Mouse (Mus musculus) layer of hippocampus, postnatal 14 days (tissue): ENCODE data around the gene Ap2a1. TPM values are rescaled to one million over a fixed set of nuclear protein-coding genes. Genes with fewer than 3 reads are reported as not detected.
"Not testable (repeated sequence)": the region's sequence is repeated elsewhere in the genome, so short reads cannot be mapped to it uniquely, and the experiment has no call there.

Experiments used
- DNase-seq, 2 experiments: peaks; one replicate each; pipeline ENCODE4 v3.0.0; 2021 to 2022; ENCODE audit warnings: low spot score in 2 of 2, mixed read lengths in 1 of 2
- total RNA-seq, 2 experiments: library from RNA; stranded (reverse); gene quantifications; 2 replicates each; pipeline ENCODE4 v1.2.3; 2021

Ap2a1 gene
- total RNA-seq, 2 experiments from 2014 or later = 310 to 327 TPM

DNA sequence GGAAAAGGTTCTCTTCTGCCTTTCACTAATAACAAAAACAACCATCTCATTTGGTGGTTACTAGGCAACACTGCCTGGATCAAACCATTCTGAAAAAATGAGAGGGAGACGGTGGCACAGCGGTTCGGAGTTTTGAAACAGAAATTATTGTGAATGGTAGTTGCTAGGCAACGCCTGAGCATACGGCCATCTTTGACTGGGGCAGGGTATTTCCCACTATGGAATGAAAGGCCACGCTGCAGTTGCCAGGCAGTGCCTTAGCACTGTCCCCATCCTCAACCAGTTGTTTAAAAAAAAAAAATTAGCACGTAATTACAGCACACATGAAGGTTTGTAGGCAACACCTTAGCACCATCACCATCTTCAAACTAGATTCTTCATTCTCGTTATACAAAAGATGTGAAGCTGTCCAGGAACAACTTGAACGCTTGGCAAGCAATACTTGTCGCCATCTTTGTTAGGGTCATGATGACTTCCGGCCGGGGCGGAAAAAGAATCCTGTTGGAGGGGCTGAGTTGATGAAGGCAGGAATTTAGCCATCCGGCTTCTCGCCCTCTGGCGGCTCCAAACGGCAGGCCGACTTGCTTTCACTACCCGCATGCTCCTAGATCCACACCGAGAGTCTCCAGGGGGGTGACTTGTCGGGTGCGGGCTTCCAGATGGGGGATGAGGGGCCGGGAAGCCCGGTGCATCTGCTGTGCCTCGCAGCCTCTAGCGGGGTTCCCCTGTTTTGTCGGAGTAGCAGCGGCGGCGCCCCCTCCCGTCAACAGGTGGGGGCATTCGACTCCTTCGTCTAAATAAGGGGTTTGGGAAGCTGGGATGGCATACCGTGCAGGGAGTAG lies 33.5 kb downstream of the Ap2a1 start, which contains the start of gene Fuz:
Gene Fuz, plus strand, starts transcription at position 487 of the 842 bp plus-strand sequence.
- peak; percentile 93 to 97 for DNase-seq

DNA sequence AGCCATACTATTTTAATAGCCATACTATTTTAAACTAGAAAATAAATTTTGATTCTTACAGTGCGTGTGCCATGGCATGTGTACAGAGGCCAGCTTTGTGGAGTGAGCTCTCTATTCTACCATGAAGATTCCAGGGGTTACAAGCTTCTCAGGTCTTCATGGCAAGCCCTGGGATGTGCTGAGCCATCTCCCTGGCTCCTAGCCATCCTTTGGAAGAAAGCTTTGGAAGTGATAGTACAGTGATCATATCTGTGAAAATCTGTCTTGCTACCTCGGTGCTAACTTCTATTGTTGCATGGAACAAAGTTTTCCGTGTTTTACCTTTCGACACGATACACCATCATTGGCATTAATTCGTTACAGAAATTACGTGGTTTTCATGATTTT lies 34.1 kb downstream of the Ap2a1 start:
- no peak for DNase-seq

DNA sequence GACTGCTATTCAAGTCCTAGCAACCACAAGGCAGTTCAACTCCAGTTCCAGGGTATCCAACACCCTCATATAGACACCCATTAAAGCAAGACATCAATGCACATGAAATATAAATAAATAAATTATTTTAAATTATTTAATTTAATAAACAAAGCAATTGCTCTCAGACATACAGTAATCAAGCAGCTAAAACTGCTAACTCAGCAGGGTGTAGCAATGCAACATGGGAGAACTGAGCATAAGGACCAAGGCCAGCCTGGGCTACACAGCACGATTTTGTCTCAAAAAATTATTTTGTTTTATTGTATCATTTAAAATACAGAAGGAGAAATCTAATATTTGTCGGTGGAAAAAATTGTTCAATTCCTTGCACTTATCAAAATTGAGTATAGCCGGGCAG lies 35.1 kb downstream of the Ap2a1 start:
- DNase-seq = no peak

DNA sequence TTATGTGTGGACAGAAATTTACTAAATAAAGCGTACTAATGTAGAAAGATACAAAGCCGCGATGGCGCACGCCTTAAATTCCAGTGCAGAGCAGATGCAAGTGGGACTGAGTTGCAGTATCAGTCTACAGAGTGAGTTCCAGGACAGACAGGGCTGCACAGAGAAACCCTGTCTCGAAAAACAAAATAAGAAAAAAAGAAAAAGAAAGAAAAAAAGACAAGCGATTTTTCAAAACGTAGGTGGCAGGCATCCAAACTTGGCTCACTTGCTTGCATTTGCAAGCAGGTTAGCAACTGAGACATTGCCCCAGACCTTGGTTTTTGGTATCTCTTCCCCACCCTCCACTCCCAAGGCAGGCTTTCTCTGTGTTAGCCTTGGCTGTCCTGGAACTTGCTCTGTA lies 36.1 kb downstream of the Ap2a1 start:
- no peak for DNase-seq

DNA sequence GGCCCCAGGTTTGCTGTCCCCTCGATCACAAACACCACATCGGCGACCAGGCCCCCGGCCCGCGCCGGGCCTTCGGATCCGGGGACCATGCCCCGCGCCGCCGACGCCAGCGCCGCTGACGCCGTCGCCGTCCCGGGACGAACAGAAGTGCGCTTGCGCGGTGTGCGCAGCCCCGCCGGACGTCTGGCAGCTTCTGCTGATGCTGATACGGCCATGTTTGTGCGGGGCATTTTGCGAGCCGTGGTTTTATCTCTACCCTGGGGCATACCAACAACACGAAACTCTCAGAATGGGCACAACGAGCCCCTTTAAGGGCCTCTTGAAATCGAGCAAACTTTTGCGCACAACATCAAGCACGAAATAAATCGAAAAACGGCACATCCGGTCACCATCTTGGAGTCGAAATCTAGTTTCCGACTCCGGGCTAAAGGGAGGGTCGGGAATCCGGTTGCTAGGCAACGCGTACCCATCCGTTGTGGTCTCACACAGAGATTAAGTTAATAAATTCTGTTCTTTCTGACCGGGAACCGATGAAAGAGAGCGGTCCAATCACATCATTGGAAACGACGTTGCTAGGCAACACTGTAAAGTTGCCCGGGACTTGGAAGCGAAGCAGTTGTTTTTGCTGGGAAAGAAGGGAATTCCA lies 36.9 kb downstream of the Ap2a1 start, which contains the start of gene Med25:
Gene Med25, minus strand, starts transcription at position 437 of the 646 bp plus-strand sequence.
- peak; percentile 96 to 97 for DNase-seq

DNA sequence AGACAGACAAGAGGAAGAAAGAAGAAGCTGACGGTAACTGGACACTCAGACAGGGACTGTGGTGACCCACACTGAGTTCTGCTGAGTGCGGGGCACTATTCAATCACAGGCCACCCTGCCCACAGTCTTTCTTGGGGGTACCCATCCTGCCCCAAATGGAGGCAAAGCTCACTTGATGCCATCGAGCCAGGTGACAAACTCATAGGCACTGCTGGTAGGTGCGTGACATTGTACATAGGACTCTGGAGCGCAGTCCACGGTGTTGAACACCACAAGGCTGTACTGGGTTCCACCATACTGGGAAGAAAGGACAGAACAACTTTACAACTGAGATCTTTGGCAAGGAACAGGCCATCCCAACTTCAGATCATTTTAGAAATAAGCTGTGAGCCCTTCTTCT lies 37.7 kb downstream of the Ap2a1 start:
- DNase-seq = no peak

DNA sequence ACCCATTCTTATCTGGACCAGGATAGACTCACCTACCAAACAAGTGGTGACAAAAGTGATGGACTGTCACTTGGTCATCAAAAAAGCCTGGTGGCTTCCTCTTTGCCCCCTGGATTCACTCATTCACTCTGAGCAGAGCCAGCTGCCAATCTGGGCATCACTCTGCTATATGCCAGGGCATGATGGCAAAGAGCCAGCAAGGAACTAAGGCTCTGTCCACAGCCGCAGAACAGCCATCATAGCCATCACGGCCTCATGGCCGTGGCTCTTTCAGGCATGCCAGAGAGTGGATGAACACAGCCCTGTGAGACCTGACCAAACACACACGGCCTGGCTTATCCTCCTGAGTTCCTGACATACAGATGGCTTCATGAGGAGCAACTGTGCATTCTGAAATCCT lies 38.6 kb downstream of the Ap2a1 start:
- no peak for DNase-seq

DNA sequence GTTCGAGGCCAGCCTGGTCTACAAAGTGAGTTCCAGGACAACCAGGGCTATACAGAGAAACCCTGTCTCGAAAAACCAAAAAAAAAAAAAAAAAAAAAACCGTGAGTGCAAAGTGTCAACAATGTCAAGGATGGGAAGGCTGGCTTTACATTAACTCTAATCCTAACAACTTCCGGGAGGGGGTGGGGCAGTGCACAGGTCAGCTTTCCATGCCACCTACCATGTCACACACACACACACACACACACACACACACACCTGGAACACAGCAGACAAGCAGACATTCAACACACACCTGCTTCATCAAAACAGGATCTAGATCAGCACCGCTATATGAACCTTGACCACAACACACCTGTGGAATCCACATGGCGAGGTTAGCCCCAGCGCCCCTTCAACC lies 39.1 kb downstream of the Ap2a1 start:
- DNase-seq = no peak

DNA sequence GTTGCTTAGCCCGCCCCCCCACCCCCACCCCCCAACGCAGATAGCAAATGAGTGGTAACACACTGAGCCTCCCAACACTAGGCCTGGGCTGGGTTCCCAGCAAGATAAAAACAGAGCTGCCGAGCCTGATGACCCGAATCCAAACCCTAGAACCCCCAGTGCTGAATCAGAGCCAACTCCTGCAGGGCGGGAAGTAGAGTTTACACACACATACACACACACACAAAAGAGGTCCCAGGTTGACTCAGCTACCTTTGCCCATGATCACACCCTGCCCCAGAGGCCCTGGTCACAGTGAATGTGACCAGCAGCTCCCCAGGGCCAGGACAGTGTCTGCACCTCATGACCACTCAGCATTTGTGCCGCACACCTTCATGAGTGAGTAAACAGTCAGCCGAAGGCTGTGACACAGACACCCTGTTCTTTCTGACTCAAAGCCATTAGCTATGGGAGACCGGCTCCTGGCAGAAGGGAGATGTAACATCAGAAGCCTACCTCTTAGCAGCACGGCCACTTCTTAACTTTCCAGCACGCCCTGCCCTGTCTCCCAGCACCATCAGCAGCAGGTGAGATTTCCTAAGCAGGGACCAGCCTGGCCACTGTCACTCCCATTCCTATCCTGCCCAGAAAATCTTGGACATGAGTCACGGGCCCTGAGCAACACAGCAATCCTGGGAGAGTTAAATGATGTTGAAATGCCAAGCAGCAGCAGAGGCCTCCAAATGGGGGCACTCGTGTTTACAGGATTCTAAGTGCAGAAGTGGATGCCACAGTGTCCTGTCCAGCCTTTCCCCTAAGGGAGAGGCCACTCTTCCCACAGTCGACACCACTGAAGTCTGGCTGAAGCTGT lies 40.8 kb downstream of the Ap2a1 start:
- no peak for DNase-seq

DNA sequence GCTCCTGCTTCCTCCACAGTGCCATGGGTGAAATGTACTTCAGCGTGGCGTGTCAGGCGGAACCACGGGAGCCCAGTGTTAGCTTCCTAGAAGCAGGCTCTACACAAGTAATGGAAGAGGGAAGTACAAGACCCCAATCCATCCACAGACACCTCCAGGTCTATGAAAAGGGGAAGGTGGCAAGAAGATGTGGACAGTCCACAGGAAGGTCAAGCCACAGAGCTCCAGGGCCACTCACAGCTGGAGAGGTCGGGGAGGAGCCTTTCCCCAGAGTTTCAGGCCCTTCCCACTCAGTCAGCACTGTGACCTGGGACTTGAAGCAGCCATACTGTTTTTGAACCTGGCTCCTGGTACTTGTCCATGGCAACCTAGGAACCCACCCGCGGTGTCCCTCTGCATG lies 42.3 kb downstream of the Ap2a1 start:
- DNase-seq = no peak

DNA sequence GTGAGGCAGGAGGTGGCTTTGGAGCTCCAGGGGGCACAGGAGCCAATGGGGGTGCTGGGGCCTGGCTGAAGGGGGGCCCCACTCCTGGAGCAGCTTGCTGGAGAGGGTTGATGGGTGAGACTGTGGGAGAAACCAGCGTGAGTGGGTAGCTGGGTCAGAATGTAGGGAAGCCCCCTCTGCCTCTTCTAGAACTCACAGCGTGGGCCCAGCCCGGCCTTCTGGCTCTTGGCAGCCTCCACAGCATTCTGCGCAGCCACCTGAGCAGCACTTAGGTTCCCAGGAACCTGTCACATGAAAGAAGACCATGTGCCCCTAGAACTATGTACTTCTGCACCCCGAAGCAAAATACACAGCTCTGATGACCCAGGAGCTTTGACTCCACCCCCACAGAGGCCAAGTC lies 44.7 kb downstream of the Ap2a1 start:
- no peak for DNase-seq

DNA sequence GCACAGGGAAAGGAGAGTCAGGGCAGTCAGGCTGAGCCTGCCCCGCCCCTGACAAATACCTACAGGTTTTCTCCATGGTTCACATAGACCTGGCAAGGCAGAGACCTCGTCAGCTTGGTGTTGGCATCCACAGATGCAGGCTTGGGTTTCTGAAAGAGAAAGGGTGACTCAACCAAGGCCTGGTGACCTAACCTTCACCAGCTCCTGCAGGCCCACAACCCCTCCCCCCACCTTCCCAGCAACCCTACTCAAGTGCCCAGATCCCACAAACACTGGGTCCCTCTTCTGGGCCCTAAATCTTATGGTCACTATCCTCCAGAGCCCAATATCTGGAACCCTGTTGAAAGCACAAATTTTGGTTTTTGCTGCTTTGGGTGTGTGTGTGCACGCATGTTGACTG lies 46.3 kb downstream of the Ap2a1 start:
- no peak for DNase-seq

DNA sequence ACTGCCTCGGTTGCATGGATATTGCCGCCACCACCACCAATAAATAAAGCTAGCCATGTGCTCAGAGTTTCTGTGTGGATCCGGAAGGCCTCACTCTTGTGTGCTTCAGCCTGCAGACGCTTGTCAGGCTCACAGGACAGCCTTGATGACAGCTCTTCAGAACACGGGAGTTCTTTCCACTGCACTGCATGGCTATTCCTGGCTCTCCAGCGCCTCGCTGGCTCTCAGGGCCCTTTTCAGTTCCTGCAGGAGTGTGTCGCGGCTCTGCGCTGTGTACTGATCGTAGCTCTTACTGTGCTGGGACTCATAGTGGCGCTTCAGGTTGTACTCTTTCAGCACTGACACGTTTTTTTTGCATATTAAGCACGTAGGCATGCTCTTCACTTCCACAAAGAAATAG lies 51.5 kb downstream of the Ap2a1 start:
- no peak for DNase-seq

DNA sequence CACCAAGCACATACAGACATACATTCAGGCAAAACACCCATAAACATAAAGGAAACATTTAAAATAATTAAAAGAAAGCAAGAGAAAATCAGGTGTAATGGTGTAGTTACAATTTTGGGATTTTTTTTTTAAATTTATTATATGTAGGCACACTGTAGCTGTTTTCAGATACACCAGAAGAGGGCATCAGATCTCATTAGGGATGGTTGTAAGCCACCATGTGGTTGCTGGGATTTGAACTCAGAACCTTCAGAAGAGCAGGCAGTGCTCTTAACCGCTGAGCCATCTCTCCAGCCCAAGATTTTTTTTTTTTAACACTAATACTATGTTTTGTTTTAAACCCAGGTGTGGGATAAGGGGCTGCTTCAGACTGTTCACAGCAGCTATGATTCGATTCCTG lies 57.5 kb downstream of the Ap2a1 start:
- DNase-seq = not testable (repeated sequence)

DNA sequence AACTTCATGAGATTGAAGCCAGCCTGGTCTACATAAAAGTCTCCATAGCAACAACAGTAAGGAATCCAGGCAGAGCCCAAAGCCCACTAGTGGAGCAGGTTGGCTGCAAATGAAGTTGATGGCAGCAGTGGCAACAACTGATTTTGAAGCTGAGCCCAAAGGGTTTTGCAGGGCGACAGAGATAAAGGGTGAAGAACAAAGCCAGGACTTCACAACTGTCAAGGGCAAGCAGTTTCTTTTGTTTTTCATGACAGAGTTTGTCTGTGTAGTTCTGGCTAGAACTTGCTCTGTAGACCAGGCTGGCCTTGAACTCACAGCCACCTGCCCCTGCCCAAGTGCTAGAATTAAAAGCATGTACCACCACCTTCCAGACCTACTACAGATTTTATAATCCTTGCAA lies 58.1 kb downstream of the Ap2a1 start:
- DNase-seq = no peak

DNA sequence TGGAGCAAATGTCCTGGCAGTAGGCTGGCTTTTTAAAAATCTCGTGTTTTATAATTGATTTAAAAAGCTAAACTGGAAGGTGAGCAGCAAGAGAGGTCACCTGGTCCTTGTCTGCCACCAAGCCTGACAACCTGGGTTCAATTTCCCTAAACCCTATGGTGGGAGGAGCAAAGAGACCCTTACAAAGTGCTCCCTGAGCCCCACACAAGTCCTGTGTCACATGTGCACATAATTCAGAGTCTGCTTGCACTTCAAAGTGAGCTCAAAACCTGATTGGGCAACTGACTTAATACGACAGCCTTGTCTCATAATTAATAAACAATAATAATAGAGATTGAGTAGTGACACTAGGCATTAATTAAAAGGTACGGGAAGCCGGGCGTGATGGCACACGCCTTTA lies 58.7 kb downstream of the Ap2a1 start:
- DNase-seq = no peak

DNA sequence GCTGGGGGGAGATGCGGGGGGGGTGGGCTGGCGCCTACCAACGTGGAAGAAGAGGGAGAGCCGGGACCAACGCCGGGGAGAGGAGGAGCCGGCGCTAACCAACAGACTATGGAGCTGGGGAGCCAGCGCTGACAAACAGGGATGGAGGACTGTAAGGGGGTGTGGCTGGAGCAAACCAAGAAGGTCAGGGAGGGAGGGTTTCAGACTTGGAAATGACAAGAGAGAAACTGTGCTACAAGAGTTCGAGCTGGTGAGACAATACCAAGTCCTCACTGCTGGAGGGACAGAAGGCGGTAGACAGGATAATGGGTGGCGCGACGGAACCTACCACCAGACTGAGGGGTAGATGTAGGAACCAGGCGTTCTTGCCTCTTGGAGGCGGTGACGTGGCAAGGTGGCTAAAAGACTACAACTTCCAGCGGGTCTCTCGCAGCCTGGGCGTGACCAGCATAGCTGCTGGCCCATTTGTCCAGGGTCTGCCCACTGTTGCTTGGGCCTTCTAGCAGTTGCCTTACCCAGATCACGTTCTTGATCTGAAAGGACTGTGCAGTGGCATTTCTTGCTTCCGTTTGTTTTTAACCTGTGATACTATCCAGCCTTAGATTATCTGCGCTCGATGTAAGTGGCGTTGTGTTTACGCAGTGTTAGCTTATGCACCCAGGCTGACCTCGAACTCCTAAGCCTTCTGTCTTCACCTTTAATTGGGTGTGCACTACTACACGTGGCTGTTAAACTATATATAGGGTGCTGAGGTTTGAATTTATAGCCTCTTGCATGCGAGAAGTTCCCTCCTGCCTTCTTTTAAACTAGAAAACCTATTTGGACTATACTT lies 59.4 kb downstream of the Ap2a1 start, which contains the start of gene Ptov1:
Gene Ptov1, minus strand, starts transcription at position 92 of the 832 bp plus-strand sequence.
- peak; percentile 91 to 97 for DNase-seq

DNA sequence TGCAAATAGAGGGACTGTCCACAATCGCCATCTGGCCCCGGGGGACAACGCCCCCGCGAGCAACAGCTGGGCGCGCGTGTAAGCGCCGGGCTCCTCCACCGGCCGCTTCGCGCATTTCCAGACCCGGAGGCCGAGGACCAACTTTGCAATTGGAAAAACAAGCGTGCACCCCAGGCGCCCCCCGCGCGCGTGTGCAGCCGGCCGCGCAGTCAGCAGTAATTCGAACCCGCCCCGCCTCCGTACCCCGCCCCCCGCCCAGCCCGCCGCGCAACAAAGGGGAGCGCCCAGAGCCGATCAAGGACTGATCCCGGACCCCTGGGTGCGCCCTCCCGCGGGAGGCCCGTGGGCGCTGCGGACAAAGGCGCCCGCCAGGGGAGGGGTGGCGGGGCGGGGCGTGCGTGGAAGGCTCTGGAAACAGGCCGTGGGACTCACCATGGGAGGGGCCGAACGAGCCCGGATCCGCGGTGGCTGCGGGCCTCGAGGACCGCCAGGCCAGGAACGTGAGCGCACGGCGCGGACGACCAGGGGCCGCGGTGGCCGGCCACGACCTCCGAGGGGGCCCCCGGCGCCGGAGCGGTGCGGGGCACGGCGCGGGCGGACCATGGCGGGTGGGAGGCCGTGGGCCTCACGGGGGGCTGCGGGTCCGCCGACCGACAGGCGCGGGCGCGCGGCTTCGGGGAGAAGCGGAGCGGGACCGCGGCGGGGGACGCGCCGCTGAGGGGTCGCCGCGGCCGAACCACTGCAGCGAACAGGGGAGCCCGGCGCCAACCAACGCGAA lies 60.2 kb downstream of the Ap2a1 start:
- peak in 1 of 2 experiments; percentile 64 for DNase-seq

DNA sequence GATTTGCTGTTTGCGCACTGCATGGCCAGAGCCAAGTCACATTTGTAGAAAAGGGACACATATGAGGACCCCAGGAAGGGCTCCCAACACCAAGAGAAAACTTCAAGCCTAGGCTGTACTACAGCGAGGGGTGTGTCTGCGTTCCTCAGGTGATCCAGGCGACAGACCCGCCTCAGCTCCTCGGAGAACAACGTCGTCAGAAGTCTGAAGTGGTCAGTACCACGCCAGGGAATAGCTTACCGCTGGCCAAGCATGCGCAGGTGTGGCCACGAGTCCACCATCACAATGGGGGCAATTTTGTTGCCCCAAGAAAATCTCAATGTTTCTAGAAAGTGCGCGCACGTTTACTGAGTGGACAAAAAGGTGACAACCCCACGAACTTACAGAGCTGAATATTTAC lies 60.8 kb downstream of the Ap2a1 start:
- no peak for DNase-seq

DNA sequence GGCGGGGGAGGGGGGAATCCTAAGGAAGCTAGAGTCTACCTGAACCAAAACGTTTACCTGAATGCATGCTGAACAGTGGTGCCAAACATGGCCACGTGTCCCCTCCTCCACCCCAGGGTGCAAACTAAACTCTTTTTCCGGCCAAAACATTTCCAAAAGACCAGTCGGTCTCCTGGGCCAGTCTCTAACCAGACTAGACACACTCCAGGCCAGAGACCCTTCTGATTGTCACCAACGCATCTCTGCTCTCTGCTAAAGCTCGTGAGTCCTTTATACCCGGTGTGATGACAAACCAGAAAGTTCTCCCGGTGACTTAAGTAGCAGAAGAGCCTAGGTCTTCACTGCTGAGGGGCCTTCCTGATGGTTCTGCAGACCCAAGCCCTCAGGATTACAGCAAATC lies 61.5 kb downstream of the Ap2a1 start:
- DNase-seq = no peak
